23 mouse cellular contexts compared by ENCODE assay signal in the genomic region with DNA sequence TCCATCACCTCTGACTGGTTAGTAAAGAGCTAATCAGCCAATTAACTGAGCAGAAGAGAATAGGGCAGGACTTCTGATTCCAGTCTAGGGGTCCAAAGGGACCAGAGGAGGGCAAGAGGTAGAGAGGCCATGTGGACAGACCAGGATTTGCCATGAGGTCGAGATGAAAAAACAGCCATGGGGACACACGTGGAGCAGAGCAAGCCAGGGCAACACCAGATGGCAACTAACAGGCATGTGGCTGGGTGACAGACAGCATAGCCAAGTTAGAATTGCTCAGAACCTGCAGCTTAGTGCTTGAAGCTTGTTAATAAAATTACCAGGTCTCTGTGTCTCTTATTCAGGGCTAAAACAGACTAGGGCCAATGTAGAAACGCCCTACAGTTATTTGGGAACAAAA.
A peak's percentile ranks its signal among the peaks of the same experiment; 100 is the strongest.
DNase-seq lines count a peak whose midpoint lies in the region; ATAC-seq and TF ChIP-seq lines count a peak whose summit lies in the region.
"Had no signal": no experiment of that assay in that cellular context is flagged by ENCODE, and none has a peak within 500 bp of the region (broad histone marks: within the 10 kb centered on the region; RNA-seq: fewer than 3 reads in every experiment).

No protein-coding gene starts in this region.

- H3K4me2 ChIP-seq in forebrain, postnatal 0 days (ENCODE audit: low read depth) = no peak overlapping the region
- no peak overlapping the region for H3K4me2 ChIP-seq in forebrain, embryonic 16.5 days (ENCODE audit: low read length)
- H3K4me2 ChIP-seq: limb, embryonic 13.5 days; liver, embryonic 13.5 days; lung, embryonic 14.5 days; neural tube, embryonic 12.5 days had no signal

- H3K4me3 ChIP-seq in forebrain, postnatal 0 days (ENCODE audit: low read depth, low read length) = no peak overlapping the region
- no peak overlapping the region for H3K4me3 ChIP-seq in forebrain, embryonic 16.5 days (replicated peaks; ENCODE audit: low read length)
- H3K4me3 ChIP-seq: heart, embryonic 10.5 days; limb, embryonic 13.5 days; liver, embryonic 13.5 days; megakaryocyte, embryonic 14.5 days; neural tube, embryonic 12.5 days had no signal

- peaks cover 6% of the 10 kb centered on the region; the same call in 1 of the 2 replicates for H3K36me3 ChIP-seq in forebrain, postnatal 0 days (ENCODE audit: insufficient read depth)
- peaks cover 12% of the 10 kb centered on the region; the same call in 1 of the 2 replicates for H3K36me3 ChIP-seq in forebrain, embryonic 16.5 days (ENCODE audit: control insufficient read depth, insufficient read depth)

- TF ChIP-seq CTCF in forebrain, postnatal 0 days (IDR thresholded peaks at IDR 0.05; ENCODE audit: low read depth) = no peak

- no peak for ATAC-seq in forebrain, postnatal 0 days
- ATAC-seq in forebrain, embryonic 16.5 days = no peak
- ATAC-seq: CD4-positive, CD25-positive, alpha-beta regulatory T cell, adult 4 months; hindbrain, embryonic 16.5 days; intestine, embryonic 16.5 days had no signal

- no peak overlapping the region for H3K27ac ChIP-seq in forebrain, postnatal 0 days (ENCODE audit: low read depth, low read length)
- H3K27ac ChIP-seq in forebrain, embryonic 16.5 days (ENCODE audit: low read length) = no peak overlapping the region
- H3K27ac ChIP-seq: heart, embryonic 10.5 days; limb, embryonic 13.5 days; liver, embryonic 13.5 days; neural tube, embryonic 12.5 days had no signal

- 51% methylated on average over 3 of the region's 3 CpGs for WGBS in forebrain, postnatal 0 days
- 47% methylated on average over 3 of the region's 3 CpGs for WGBS in forebrain, embryonic 16.5 days

- H3K4me1 ChIP-seq in forebrain, postnatal 0 days (ENCODE audit: insufficient read depth) = no peaks in the 10 kb centered on the region
- peaks cover 4% of the 10 kb centered on the region; the same call in 1 of the 2 replicates for H3K4me1 ChIP-seq in forebrain, embryonic 16.5 days (replicated peaks; ENCODE audit: control insufficient read depth, insufficient read depth, low read length)
- H3K4me1 ChIP-seq: heart, embryonic 10.5 days; limb, embryonic 13.5 days; liver, embryonic 13.5 days; neural tube, embryonic 12.5 days had no signal

- H3K9ac ChIP-seq in forebrain, postnatal 0 days = no peak overlapping the region
- no peak overlapping the region for H3K9ac ChIP-seq in forebrain, embryonic 16.5 days (replicated peaks; ENCODE audit: low read depth, low read length)
- H3K9ac ChIP-seq: limb, embryonic 13.5 days; liver, embryonic 13.5 days; lung, embryonic 14.5 days; neural tube, embryonic 12.5 days had no signal

- DNase-seq in forebrain, postnatal 0 days = peak; percentile 19
- DNase-seq in MN1 (ENCODE audit: low spot score) = peak; percentile 8
- DNase-seq in cerebellum, adult 11-12 months = peak; percentile 78
- DNase-seq in cerebellum, postnatal 10 days = peak; percentile 70 to 74
- DNase-seq in thymus, postnatal 4 days = no peak
- DNase-seq in urinary bladder, postnatal 14 days (ENCODE audit: low spot score) = no peak
- no peak for DNase-seq in thymus, postnatal 10 days (ENCODE audit: low spot score in 2 of 2)
- DNase-seq: kidney, postnatal 25 days; layer of hippocampus, postnatal 36 days; liver, embryonic 13.5 days; lung, embryonic 14.5 days; lung, postnatal 36 days; midbrain, embryonic 14.5 days; retina, postnatal 1 day; thymus, postnatal 36 days had no signal

- H3K9me3 ChIP-seq in forebrain, postnatal 0 days (ENCODE audit: low read length) = no peaks in the 10 kb centered on the region
- H3K9me3 ChIP-seq in forebrain, embryonic 16.5 days (ENCODE audit: control insufficient read depth, low read length) = no peaks in the 10 kb centered on the region
- H3K9me3 ChIP-seq: heart, embryonic 10.5 days; limb, embryonic 13.5 days; liver, embryonic 13.5 days; megakaryocyte, embryonic 14.5 days; neural tube, embryonic 12.5 days had no signal

- H3K27me3 ChIP-seq in forebrain, postnatal 0 days (ENCODE audit: insufficient read depth, low read length) = no peaks in the 10 kb centered on the region
- no peaks in the 10 kb centered on the region for H3K27me3 ChIP-seq in forebrain, embryonic 16.5 days (replicated peaks; ENCODE audit: control insufficient read depth, insufficient read depth, low read length)
- H3K27me3 ChIP-seq: limb, embryonic 13.5 days; liver, embryonic 13.5 days; megakaryocyte, embryonic 14.5 days; neural tube, embryonic 12.5 days had no signal

Comparison
In these comparisons a context has a peak if more than half of its experiments do, and no peak if none do; other contexts are left out.
1. DNase-seq: peak in forebrain, postnatal 0 days (single experiment), MN1 (single experiment), cerebellum, adult 11-12 months (single experiment) and cerebellum, postnatal 10 days (2 of 2); none in thymus, postnatal 4 days (single experiment), urinary bladder, postnatal 14 days (single experiment) and thymus, postnatal 10 days (0 of 2).